ENCODE assay signal across 14 mouse cellular contexts in the genomic region with DNA sequence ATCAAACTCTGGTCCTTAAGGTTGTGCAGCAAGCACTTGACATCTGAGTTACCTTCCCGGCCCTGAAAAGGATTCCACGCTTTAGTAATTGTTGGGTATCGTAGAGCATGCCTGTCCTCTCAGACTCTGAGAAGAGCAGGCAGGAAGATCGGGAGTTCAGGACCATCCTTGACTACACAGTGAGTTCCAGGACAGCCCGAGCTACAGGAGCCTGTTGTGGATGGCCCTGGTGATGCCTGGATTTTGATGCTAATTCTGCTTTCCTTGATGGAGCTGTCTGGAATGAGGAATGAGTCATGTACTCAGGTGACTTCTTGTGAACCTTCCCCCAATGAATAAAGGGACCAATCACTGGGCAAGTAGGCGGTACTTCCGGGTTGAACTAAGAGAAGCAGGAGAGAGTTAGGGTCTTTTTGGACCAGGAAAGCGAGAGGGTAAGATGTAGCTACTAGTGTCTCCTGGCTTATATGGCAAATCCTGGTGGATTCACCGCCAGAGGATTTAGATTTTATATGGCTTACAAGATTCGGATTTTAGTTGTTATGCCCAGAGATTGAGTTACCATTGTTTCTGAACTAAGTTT.
"Had no signal": no experiment of that assay in that cellular context is flagged by ENCODE, and none has a peak within 500 bp of the region (broad histone marks: within the 10 kb centered on the region; RNA-seq: fewer than 3 reads in every experiment).

No protein-coding gene starts in this region.

- H3K27me3 ChIP-seq: limb, embryonic 13.5 days; liver, embryonic 12.5 days had no signal

- ATAC-seq: liver, embryonic 12.5 days had no signal

- H3K4me1 ChIP-seq: limb, embryonic 10.5 days; limb, embryonic 13.5 days; liver, embryonic 12.5 days; liver, embryonic 15.5 days had no signal

- DNase-seq: kidney, adult 9 months; kidney, postnatal 14 days; kidney, postnatal 4 days; liver; lung, adult 2 months; lung, postnatal 14 days; lung, postnatal 4 days; midbrain, embryonic 14.5 days; thymus, postnatal 36 days had no signal

- H3K9me3 ChIP-seq: limb, embryonic 10.5 days; liver, embryonic 12.5 days; liver, embryonic 15.5 days had no signal

- H3K4me3 ChIP-seq: limb, embryonic 10.5 days; limb, embryonic 13.5 days; liver, embryonic 12.5 days; liver, embryonic 15.5 days had no signal

- H3K4me2 ChIP-seq: limb, embryonic 13.5 days; liver, embryonic 12.5 days; liver, embryonic 15.5 days; midbrain, embryonic 11.5 days had no signal

- H3K36me3 ChIP-seq: limb, embryonic 10.5 days; limb, embryonic 13.5 days; liver, embryonic 12.5 days; liver, embryonic 15.5 days had no signal

- H3K9ac ChIP-seq: limb, embryonic 13.5 days; liver, embryonic 12.5 days; liver, embryonic 15.5 days had no signal

- H3K27ac ChIP-seq: limb, embryonic 10.5 days; limb, embryonic 13.5 days; liver, embryonic 12.5 days; liver, embryonic 15.5 days had no signal
